Mouse (Mus musculus) 416B (cell line): Measurements from ENCODE around the gene Psmd3.
"Not testable (repeated sequence)": the region's sequence is repeated elsewhere in the genome, so short reads cannot be mapped to it uniquely, and the experiment has no call there.

Experiments
- DNase-seq: peaks from one replicate; pipeline ENCODE4 v3.0.0; 2011; ENCODE audit warnings: low read depth

Psmd3 gene

DNA sequence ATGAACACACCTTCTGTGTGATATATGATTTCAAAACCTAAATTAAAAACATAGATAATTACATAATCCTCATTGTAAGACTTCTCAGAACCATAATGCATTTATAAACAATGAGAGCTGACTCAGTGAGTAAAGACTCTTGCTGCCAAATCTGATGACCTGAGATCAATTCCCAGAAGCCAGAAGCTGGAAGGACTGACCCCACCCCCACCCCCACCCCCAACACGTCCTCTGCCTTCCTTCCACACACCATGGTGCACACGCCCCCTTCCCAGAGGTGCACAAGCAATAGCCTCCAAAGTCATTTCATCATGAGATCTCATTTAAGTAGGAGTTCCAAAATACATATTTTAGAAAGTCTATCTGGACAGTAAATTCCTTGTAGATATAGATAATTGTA is 38.4 kb downstream of the Psmd3 start:
- DNase-seq = no peak

DNA sequence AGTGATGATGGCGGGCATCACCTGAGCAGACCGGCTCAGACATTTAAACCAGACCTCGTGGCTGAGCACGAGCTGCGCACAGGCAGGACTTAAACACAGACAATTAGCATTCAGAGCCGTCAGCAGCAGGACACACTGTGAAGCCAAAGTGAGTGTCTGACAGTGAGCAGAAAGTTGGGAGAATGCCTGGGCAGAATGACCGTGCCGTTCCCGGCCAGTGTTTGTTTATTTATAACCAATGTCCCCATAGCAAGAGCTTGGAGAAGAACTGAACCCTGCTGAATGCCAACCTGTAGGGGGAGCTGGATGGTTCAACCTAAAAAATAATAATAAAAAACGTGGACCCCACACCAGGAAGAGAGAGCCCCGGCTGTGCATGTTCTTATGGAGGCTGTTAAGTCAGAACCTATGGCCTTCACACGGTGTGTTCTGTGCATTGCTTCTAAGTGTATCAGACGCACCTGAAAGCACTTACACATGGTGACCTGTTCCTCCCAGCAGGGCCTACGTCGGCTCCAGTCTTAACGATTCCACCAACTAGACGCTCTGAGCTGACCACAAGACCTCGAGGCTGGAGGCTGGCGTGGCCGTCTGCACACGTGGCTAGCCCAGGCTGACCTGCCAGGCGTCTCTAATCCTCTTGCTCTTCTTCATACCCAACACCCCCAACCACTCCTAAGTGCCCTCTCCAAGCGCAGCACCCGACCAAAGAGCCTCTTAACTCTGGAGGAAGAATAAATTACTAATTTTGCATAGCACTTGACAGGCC is 39.3 kb downstream of the Psmd3 start:
- no peak for DNase-seq

DNA sequence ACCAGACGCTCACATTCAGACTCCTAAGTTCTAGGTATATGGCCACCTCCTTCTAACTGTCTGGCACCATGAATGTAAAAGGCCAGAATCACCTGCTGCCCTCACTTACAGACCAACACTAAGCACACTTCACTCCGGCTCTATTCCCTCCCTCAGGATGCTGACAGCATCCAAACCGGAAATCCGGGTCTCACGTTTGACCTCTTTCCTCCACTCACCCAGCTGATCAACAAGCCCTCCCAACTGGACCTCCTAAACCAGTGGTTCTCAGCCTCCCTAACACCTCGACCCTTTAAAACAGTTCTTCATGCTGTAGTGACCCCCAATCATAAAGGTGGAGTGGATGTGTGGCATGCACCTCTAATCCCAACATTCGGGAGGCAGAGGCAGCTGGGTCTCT is 40.7 kb downstream of the Psmd3 start:
- DNase-seq = no peak

- no peak for DNase-seq
Observed at GRCm38 (mm10) chr11:98725926-98726506, 43.7 kb downstream of the Psmd3 start.

DNA sequence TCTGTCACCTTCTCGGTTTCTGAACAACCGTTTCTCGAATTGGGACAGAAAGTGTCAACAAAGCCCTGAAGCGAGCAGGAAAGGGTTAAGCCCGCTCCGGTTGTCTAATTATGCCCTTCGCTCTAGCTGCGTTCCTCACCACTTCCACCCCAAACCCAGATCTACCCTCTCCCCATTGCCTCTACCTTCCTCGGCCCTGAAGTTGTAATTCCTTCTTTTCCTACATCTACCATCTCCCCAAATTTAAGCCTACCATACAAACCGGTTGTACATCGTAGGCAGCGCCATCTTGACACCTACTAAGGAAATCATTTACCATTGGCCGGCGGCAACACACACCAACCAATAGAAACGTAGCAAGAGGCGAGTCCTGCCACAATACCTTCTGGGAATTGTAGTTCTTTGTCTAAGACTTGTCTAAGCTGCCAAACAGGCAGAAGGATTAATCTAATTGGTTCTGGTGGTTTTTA is 46.8 kb downstream of the Psmd3 start, which contains the start of gene Med24:
Gene Med24, minus strand, starts transcription at position 317 of the 470 bp plus-strand sequence.
- DNase-seq = peak; percentile 96

DNA sequence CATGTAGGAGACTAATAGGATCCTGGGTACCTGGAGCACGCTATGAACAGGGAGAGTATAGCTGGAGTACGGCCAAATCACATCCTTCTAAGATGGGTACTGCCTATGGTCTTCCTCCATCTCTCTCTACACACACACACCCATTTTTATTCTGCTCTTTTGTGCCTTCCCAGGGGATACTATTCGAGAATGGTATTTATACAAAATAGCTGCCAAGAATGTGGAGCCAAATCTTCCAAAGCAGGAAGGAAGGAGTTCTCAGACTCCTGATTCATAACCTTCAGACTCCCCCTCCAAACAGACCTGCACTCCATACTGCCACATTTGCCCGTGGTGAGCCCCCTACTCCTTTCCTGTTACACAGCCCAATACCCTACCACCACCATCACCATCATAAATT is 48.4 kb downstream of the Psmd3 start:
- DNase-seq = no peak

- DNase-seq = no peak
Observed at GRCm38 (mm10) chr11:98731134-98731533, 48.8 kb downstream of the Psmd3 start.

DNA sequence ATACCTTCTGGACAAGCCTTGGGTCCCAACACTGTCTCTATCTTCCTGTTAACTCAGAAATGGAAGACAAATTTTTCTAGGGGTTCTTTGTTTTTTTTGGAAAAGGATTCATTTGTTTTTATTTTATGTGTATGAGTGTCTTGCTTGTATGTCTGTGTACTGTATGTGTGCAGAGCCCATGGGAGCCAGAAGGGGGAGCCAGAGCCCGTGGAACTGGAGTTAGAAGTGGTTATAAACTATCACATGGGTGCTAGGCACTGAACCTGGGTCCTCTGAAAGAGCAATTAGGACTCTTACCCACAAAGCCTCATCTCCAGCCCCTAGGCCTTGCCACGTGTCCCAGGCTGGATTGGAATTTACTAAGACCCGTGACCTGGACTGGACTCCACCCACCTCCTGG is 51.7 kb downstream of the Psmd3 start:
- peak; percentile 43 for DNase-seq

- DNase-seq = no peak
Observed at GRCm38 (mm10) chr11:98735111-98735510, 52.8 kb downstream of the Psmd3 start.

- DNase-seq = no peak
Observed at GRCm38 (mm10) chr11:98736176-98736575, 53.8 kb downstream of the Psmd3 start.

DNA sequence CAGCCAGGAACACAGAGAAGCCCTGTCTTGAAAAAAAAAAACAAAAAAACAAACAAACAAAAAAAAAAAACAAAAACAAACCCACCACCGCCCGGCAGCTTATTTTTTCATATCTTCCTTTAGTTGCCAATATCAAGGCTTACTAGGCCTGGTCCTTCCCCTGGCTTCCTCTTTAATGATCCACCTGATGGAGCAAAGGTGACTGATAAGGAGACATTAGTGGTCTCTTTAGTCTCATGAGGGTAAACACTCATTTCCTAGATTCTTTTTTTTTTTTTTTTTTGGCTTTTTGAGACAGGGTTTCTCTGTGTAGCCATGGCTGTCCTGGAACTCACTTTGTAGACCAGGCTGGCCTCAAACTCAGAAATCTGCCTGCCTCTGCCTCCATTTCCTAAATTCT is 54.9 kb downstream of the Psmd3 start:
- not testable (repeated sequence) for DNase-seq

DNA sequence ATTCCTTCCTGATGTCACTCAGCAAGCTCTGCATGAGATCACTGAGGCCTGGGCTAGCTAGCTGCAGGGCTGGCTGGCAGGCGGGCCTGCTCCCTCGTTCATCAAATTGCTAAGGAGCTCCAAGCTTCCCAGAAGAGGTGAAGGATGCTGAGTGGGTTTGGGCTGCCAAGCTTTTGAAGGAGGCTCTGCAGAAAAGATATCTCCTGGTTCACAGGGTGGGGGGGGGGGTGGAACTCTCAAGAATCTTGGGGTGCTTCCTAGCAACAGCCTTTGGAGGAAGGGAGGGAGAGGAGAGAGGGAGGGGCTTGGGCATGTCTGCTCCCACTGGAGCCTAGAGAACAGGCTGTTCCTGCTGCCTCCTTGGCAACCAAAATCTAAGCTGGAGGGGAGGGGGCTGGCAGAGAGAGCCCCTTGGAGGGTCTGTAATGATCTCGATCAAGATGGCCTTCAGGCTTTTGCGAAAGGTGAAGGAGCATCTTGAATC is 56.1 kb downstream of the Psmd3 start:
- DNase-seq = no peak

GRCm38 (mm10) chr11:98738925-98739324 is 56.6 kb downstream of the Psmd3 start:
- DNase-seq = no peak

DNA sequence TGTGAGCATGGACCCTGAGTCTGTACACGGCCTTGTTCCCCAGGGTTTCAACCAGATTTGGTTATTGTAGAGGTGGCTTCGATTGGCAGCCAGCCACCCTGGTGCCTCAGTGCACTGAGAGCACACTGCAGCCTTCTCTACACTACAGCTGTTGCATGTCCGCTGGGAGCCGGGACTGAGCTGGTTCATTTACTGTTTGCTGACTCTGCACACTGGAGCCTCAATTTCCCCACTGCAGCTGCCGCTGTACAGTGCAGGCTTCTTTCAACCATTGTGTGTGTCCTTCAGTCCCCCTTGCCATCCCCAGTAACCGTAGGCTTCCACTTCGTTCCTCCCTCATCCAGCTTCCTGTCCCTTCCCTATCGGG is 57.7 kb downstream of the Psmd3 start:
- no peak for DNase-seq

DNA sequence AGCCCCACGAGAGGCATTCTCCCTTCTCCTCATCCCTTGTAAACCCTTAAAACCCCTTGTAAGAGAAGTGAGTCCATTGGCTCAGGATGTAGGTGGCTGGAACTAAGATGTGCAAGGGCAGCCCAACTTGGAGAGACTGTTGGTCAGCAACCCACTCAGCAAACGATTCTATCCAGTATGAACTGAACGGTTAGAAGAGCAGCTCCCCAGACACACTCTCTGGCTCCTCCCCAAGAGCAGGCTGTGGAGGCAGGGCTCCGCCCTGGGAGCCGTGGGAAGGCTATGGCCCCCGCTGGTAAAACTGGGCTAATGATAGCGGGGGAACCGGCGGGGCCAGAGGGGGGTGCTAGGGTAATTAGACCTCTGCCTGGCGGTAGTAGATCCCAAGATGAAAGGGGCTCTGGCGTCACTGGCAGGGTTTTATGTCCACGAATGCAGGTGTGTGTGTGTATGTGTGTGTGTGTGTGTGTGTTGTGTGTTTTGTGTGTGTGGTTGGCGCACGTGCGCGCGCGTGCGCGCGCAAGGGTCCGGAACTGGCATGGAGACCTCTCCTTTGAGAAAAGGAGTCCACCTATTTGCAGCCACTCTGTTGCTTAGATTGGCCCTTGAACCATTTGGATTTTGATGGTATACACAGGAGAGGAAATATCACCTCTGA is 58.2 kb downstream of the Psmd3 start, which contains the start of gene Thra:
Gene Thra, plus strand, starts transcription at position 246 of the 658 bp plus-strand sequence.
- peak; percentile 90 for DNase-seq

DNA sequence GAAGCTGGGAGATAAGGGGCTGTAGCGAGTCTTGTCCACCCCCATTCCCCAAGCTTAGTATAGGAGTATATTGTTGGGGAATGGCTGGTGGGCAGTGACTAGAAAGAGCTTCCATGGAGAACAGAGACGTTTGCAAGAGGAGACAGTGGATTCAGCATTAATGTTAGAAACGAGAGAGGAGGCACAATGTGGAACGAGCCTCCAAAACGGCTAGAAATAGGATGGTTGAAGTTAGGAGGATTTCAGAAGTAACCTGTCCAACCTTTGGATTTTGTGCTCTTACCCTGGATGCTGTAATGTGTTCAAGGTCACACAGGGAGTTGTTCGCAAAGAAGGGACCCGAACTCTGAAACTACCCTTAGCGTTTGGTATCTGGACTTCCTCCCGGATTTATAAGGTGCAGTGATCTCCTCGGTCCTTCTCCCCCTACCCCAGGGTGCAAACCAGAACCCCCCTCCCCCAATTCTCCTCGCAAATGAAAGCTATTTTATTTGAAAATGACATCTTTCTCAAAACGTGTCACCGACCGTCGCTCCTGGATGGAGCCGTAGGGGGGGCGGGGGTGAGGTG is 58.8 kb downstream of the Psmd3 start:
- DNase-seq = no peak

GRCm38 (mm10) chr11:98741622-98742396 is 59.5 kb downstream of the Psmd3 start:
- DNase-seq = peak; percentile 58

DNA sequence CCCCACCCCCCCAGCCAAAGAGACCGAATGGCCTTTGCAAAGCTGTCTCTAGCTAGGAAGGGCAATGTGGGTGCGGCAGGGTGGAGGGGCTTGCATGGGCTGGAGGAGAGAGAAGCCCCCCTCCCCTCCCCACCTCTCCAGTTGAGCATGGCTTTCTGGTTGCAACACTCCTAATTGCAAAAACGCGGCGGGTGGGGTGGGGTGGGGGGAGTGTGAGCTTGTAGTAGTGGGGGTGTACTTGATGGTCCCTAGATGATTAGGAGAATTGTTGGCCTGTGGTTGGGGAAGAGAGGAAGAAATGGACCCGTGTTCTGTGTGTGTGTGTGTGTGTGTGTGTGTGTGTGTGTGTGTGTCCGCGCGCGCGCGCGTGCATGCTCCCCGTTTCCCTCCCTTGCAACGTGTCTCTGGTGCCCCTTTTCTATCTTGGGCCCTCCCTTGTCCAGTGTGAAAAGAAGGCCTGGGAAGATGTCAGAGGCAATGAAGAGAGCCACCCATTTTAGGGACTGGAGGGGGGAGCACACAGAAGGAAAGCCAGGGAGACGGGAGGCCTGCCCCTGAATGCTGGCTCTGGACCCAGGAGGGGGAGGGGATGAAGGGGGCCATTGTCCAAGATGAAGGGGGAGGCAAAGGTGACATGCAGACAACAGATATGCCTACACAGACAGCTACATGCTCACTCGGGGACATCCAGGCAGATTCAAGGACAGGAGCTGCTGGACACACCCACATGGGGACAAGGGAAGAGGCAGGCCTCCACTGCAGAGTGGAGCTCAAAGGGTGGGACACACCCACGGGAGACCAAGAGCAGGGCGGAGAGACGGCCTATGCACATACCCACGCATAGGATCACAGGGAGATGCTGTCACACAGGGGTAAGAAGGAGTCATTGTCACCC is 60.3 kb downstream of the Psmd3 start:
- DNase-seq = peak; percentile 66

GRCm38 (mm10) chr11:98743655-98744345 is 61.4 kb downstream of the Psmd3 start:
- DNase-seq = no peak

- DNase-seq = no peak
Observed at GRCm38 (mm10) chr11:98744456-98745019, 62.2 kb downstream of the Psmd3 start.
